Mouse (Mus musculus) liver, embryonic 14.5 days (tissue): ENCODE data around the gene Srm.

Experiments used
- CTCF ChIP-seq: IDR thresholded peaks from 2 replicates; pipeline ENCODE4 v1.5.1; 2016; ENCODE audit warnings: antibody characterized with exemption, low read depth, control low read depth
- EP300 ChIP-seq: IDR thresholded peaks from 2 replicates; pipeline ENCODE4 v1.6.1; 2016; ENCODE audit warnings: antibody characterized with exemption, low read depth

- TF ChIP-seq EP300, result no peak
- no peak for TF ChIP-seq CTCF
Observed at GRCm38 (mm10) chr4:148638302-148638701, 47.0 kb downstream of the Srm start.
